Mouse (Mus musculus): Measurements from ENCODE around the gene Elane.

- TF ChIP-seq EP300 (IDR thresholded peaks at IDR 0.05) (no peak), CTCF (IDR thresholded peaks at IDR 0.05) (no peak)
Observed at GRCm38 (mm10) chr10:79842322-79842721, 43.7 kb upstream of the Elane start.

All from lung, postnatal 0 days (tissue).